Mouse (Mus musculus): ENCODE results near the gene Ambp.

The Ambp gene

DNA sequence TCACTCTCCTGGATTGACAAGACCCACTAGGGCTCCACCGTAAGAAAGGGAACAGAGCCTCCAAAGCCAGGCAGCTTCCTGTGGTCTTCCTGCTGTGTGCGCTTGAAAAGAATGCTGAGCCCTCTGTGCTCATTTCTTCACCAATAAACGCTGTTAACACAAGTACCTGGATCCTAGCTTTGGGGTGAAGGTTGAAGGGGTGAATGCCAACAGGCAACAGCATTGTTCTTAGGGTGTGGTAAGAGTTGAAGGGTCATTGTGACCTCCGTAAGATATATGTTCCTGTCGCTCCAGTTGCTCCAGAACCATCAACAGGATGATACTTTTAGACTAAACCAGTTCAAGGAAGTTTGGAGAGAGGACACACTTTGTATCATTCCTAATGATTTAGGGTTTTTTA, at the start of gene Ambp:
Ambp (minus strand) TSS at position 101 of the 400 bp plus-strand sequence.
- DNase-seq, result no peak

DNA sequence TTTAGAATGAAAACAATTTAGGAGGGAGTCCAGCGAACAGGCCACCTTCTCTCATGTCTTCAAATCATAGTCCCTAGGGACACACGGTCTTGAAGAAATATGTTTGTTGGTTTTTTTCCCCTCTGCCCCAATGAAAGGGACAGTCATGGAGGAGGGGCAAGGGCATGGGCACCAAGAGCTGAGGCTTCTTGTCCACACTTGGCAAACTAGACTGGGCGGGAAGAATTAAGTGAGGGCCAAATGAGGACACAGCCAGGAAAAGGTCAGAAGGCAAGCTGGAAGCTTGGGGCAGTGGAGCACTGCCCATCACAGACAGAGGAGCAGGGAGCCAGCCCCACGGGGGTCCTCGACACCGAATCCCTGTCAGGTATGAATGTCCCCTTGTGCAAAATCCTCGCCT, 49.3 kb upstream of the Ambp start:
- no peak for DNase-seq

DNA sequence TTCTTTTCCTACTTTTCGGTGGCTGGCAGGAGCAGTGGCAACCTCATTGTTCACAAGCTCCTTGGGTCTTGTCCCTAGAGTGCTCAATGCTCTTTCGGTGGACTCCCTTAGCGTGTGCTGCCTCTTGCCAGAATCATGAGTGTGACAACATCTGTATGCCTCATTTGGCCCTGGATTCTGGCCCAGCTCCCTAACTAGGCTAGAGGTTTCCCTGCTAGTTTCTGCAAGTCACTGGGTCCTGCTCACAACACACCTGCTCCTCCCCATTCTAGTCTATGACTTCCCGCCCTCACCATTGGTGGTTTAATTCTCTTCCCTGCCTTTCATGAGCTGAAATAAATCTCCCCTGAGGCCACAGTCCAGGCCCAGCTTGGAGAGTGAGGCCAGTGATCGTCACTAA, 44.8 kb upstream of the Ambp start:
- no peak for DNase-seq

DNA sequence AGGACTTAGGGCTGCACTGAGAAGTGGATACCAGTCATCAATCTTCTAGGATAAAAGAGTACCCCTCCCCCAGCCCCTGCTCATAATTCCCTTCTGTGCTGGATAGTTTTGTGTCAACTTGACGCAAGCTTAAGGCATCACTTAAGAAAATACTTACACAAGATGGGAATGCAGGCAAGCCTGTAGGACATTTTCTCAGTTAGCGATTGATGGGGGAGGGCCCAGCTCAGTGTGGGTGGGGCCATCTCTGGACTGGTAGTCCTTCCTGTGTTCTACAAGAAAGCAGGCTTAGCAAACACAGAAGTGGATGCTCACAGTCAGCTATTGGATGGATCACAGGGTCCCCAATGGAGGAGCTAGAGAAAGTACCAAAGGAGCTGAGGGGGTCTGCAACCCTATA, 39.8 kb upstream of the Ambp start:
- no peak for DNase-seq

DNA sequence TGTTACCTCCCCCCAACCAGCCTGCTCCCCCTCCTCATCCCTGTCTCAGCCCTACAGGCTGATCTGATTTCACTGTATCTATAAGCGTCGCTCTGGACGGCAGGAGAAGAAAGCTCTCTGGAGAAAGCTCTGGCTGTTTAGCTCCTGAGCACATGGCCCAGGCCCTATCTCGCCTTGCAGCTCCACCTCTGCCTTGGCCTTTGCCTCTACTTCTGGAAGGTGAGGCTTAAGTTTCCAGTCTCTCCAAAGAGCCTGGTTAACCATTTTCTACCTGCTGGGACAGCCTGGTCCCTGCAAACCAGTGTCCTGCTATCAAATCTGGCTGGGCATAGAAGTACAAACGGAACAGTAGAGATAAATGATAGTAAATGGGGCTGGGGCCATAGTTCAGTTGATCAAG, 37.0 kb upstream of the Ambp start:
- DNase-seq, result no peak

DNA sequence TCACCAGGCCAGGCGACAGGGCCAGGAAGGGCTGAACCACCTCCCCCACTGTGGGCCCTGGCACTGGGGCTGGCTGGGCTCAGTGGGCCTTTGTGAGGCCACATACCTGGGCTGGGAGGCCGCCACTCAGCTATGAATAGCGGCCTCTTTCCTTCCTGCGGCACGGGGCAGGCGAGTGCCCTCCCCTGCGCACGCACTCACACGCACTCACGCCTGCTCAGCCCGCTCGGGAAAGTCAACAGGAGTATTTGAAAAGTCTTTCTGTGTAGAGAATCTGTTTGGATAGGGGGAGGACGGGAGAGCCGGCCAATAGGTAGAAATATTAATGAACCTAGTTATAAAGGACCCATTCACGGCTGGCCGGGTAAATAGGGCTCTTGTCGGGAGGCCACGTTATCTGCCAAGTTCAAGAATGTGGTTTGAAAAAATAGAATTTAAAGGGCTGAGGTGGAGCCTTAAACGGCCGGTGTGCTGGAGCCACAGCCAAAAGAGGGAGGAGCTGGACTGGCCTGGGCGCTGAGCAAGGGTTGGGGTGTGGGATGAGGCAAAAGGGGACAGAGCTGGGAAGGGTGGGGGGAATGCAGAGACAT, 31.8 kb upstream of the Ambp start:
- peak; percentile 66 to 80 for DNase-seq

DNA sequence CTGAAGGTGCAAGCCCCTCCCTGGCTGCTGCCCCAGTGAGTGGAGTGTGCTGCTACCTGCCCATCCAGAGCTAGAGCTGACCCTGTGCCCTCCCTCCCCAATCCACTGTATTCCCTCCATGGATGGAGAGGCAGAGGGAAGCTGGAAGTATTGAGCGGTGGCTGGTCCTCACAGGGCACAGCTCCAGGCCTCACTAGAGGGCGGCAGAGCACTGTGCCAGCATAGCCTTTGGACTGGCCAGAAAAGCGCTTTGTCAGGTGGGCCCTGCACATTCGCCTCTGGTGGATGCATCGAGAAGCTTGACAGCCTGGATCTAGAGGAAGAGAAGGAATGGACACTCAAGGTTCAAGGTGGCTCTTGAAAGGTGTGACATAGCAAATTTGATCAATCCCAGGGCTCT, 27.0 kb upstream of the Ambp start:
- DNase-seq, result peak; percentile 21 to 45

DNA sequence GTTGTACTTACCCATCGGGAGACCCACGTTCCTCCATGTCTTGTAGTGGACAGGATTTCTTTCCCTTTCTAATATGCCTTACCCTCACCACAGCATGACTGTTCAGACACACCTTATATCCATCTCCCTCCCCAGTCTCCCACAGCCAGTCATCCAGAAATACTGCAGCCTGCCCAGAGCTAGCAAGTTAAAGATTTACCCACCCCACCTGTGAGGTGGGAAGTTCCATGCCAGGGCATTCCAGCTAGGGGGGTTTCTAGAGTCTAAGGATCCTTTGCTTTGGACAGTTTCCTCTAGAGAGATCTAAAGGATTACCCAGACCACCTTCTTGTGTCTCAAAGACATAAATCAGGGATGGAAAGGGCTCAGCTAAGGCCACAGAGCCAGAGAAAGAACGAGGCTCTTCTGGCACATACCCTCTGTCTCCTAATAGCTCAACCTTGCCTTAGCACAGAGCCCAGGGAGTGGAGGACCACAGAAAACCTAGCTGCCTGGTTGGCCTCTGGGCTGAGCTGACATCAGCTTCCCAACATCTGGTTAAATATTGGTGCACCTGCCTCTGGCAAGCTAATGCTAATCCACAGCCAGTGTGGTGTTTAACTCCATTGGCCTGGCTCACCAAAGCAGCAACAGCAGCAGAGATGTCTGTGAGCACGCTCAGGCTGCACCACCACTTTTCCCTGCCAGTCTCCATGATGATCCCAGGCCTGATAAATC, 17.5 kb upstream of the Ambp start, which contains the start of gene Kif12:
Kif12 (minus strand) TSS at position 163 of the 717 bp plus-strand sequence.
- DNase-seq, result no peak

DNA sequence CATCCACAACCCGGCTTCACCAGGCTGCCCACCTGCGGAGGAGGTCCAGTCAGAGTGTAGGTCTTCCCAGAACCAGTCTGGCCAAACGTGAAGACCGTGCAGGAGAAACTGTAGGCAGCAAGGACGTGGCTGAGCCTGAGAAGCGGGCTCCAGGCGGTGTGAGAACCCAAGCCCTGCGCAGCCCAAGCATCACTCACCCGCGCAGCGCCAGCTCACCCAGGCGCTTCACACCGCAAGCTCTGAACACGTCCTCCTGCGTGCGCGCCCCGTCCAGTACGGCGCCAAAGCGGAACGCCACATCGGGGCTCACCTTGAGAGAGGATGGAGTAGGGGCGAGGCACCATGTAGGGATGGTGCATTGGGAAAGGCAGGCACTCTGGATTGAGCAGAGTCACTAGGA, 16.5 kb upstream of the Ambp start:
- DNase-seq, result no peak

DNA sequence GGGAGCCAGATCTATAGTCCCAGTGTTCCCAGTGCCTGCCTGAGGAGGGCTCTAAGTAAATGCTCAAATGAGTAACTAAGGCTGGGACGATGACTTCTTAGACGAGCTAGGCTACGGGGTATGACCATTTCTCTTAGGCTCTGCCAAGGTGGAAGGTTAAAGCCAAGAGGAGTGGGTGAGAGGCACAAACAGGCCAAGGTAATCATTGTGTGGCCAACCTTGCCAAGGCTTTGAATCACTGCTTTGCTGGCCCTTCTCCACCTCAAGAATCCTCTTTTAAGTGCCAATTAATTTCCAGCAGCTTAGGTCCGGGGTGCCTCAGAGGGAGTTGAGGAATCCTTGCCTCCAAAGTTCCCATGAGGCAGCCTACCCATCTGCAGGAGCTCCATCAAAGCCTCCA, 15.5 kb upstream of the Ambp start:
- DNase-seq, result no peak

DNA sequence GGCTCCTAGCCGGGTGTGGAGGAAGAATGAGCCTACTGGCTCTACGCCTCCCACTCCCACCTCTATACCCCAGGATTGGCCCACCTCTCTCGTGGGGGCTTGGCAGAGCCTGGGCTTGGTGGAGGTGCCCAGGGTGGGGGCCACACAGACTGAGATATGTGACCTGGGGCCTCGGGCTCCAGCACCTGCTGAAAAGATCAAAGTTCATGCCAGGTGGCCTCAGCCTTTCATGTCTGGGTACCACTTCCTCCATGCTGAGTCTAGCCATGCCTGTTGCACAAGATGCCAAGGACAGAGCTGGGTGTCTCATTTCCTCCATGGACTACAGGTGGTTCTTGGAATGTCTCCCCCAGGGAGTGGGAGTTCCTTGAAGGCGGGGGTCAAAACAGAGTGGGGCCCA, 11.7 kb upstream of the Ambp start:
- DNase-seq, result no peak

DNA sequence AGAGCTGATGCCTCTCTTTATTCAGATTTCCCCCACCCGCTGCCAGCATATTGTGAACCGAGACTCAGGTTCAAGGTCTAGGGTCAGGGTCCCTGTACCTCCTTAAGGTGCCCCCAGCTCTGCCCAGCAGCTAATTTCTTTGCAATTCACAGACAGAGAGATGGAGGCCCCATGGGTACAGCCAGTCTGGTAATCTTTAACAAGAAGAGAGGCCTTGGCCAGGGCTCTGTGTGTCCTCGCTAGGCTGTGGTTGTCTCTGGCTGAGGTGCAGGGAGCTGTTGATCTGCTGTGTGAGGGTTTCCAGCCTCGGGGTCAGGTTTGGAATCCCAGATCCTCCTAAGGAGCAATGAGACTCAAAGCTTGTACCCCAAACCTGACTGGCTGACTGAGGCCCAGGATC, 11.0 kb upstream of the Ambp start:
- no peak for DNase-seq

DNA sequence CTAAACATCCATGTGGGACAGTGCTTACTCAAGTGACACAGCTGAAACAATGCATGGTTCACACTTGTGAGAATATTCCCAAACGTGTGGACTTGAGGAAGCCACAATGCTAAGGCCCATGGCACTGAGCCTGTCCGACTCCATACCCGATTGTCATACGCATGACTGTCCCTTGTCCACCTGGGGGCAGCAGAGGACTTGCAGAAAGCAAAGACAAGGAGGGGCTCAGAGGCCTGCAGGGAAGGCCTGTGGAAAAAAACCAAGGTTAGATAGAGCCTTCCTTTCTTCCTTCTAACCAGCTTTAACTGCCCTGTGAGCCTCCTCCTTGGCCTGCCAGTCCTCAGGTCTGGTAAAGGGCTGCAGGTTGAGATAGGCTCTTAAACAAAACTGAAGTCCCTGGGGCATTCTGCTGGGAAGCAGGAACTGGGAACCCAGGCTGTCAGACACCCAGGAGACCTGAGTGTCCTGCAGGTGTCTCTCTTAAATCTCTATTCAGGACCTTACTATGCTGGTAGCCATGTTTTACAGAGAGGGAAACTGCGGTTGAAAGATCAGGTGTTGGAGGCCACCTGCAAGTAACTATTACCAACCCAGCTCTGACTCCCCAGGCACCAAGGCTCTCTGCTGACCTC, 4.5 kb upstream of the Ambp start:
- DNase-seq, result peak; percentile 68 to 77

DNA sequence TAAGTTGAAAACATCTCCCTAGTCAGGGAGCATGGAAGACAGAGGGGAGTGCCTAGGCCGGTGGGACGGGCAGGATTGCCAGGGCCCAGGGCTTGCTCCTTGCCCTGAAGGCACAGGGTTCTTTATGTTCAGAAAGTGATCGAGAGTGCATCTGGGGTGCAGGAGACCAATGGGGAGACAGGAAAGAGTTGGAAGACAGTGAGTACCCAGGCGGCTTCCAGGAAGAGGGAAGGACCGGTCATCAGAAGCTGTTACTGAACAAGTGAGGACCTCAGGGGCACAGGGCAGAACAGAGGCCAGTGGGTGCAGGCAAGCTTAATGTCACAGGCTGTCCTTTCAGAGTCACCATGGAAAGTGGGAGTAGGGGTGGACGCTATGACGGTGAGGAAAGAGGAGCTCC, 3.6 kb upstream of the Ambp start:
- DNase-seq, result no peak

DNA sequence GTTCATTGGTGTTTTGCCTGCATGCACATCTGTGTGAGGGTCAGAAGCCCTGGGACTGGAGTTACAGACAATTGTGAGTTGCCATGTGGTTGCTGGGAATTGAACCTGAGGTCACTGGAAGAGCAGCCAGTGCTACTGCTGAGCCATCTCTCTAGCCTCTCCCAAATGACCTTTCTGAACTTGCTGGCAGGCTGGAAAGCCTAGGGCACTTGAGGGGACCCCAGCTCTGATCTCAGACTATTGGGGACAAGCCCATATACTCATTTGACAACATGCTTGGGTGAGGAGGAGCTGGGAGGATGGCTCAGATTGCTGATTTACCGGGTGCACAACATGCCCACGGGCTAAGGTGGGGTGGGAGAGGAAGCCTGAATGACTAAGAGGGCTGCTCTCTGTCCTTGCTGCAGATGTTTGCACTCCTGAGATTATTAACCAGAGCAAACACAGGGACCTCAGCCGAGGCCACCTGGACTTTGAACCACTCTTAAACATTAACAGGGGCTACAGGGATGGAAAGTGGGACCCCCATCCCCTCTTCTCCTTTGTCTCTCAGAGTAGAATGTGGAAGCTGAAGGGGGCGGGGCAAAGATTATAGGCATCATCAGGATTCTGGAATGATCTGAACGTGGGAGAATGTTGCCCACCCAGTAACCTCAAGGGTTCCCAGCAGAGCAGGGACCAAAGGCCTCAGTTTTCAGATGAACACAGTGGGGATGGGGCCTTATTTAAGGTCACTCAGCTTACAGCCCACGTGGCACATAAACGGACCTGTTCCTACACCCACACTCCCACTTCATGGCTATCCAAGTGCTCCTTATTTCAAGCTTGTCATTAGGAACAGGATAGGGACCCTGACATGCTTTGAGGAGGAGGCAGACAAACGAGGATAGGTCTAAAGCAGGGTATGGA, 2.4 kb upstream of the Ambp start:
- DNase-seq, result no peak

DNA sequence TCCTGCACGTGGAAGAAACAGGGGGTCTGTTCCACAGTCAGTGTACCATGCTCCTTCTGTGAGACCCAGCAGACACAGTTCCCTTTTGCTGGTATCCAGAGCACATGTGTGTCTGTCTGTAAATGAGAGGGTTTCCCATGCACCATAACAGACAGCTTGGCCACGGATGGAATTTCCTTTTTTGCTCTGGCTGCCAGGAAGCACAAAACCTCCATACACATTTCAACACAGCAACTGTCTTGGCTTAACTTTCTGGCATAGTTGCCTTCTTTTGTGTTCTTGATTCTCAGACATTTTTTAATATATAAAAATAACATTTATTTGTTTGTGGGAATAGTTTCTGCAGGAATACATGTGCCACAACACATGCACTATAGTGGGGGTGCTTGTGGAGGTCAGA, 997 bp upstream of the Ambp start:
- no peak for DNase-seq

DNA sequence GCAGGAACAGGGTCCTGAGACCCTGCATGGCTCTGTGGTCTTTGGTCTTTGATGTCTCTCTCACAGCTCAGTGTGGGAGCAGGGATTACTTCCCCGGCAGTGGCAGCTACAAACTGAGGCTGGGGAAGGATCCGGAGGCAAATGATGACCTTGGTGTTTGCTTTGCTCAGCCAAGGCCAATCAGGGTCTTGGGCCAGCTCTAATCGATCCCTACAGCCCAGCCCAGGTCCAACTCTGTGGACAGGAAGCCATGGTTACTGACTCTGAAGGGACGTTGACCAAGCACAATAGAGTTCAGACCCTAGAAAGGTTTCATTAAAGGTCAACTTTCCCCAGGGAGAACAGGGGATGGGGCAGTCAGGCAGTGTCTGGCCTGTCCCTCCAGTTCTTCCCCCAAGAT, 571 bp downstream of the Ambp start:
- no peak for DNase-seq

DNA sequence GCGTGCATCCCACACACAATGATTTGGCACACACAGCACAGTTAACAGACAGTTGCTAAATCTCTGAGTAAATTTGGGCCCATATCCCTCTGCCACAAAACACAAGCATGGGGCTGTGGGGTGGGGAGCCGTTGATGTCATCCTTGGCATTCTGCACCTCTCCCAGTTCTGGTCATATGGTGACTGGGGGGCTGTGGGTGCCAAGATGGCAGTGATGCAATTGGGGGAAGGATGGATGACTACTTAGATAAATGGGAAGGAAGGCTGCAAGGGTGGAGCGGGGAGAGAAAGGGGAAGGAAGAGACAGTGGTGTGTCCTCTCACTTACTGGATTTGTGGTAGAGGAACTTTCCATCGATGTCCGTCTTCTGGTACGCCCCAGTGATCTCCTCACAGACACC, 3.5 kb downstream of the Ambp start:
- peak in 1 of 2 experiments; percentile 8 for DNase-seq

DNA sequence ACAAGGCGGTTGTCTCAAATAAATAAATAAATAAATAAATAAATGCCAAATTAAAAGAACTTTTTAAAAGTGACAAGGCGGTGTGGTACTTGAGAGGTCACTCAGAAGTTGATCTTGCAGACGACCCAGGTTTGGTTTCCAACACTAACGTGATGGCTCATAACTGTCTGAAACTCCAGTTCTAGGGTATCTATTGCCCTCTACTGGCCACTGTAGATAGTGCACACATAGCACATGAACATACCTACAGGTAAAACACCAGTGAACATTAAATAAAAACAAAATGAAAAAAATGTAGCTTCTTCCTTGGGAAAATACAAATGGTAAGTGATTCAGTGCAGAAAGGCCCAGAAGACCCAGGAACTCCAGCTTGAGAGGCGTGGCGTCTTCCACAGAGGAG, 7.3 kb downstream of the Ambp start:
- no peak for DNase-seq

DNA sequence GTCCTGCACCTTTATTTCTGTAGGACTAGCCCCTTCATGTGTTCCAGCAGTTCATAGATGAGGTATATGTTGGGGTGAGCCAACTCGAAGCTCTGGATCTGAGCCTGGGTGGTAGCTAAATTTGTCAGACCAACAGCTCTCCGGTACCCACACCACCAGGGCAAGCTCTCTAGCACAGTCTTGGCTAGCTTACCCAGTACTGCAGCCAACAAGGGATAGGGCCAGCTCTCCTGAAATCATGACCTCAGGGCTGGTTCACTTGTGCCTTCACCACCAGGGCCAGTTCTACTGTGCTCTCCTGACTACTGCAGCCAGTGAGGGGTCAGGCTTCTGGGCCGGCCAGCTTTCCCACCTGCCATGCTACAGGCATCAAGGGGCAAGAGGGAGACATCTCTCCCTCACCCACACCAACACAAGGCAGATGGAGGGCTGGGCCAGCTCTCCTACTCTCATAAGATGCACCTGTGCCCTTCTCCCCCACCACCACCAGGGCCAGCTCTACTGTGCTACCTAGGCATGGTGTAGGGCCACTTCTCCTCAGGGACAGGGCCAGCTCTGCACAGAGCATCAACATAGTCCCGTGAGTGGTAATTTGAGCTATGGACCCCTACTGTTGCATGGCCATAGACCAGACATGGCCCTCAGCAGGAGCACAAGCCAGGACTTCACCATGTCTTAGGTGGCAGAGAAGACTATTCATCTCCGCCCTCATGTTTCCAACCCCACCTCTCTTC, 24.5 kb downstream of the Ambp start:
- DNase-seq, result no peak

DNA sequence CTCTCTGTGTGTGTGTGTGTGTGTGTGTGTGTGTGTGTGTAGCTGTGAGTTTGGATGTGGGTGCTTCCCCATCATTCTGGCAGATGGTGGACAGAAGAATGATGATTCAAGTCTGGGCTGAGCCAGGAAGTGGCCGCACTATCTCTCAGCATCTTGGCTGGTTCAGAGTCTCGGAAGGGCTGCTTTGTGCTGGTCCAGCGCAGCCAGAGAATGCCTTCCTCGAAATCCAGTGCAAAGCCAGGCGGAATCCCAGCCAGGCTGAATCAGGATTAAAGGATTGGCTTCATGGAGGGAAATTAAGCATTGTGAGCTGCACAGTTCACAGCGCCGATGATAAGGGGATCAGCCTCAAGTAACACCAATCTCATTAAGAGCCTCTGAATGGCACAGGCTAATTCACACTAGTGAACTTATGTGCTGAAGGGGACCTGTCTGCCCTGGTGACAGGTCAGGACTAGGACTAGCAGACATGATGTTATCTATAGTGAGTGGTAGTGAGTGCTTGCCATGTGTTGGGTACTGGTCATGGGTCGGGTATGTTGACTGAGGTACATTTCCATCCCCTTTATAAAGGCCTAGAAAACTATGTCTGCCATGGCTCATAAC, 29.6 kb downstream of the Ambp start:
- no peak for DNase-seq

All from lung, adult 18-20 months (tissue).